Mouse (Mus musculus) midbrain, postnatal 0 days (tissue): ENCODE measurements around the gene 5330417H12Rik. TPM values are rescaled to one million over a fixed set of nuclear protein-coding genes. Genes with fewer than 3 reads are reported as not detected.

ENCODE experiments used
- ATAC-seq: fragments of 200-750 bp; cut with Nextera tagmentation; 2 replicates; pipeline ENCODE4 v1.8.0; 2017; ENCODE audit warnings: moderate number of reproducible peaks, mild to moderate bottlenecking, moderate TSS enrichment, moderate library complexity; ENCODE audit not compliant: low FRiP score
- DNase-seq: peaks from one replicate; pipeline ENCODE4 v3.0.0-alpha.2; 2015; ENCODE audit warnings: low spot score
- H3K27ac ChIP-seq: fragments of 300-500 bp; sonication (generic); 2 replicates; pipeline ENCODE4 v1.5.1; 2014; ENCODE audit warnings: low read depth, mild to moderate bottlenecking, low read length, mixed read lengths
- H3K27me3 ChIP-seq: fragments of 300-500 bp; sonication (generic); 2 replicates; pipeline ENCODE4 v1.6.1; 2014; ENCODE audit warnings: low read length, control low read depth, mixed read lengths; ENCODE audit not compliant: insufficient read depth
- H3K36me3 ChIP-seq: fragments of 300-500 bp; sonication (generic); 2 replicates; pipeline ENCODE4 v1.6.1; 2014; ENCODE audit warnings: low read length, control low read depth, mixed read lengths; ENCODE audit not compliant: insufficient read depth
- H3K4me1 ChIP-seq: fragments of 300-500 bp; sonication (generic); 2 replicates; pipeline ENCODE4 v1.6.1; 2014; ENCODE audit warnings: mild to moderate bottlenecking, control low read depth, antibody characterized with exemption, low read length, mixed read lengths; ENCODE audit not compliant: insufficient read depth
- H3K4me2 ChIP-seq: fragments of 300-500 bp; sonication (generic); 2 replicates; pipeline ENCODE4 v1.6.1; 2014; ENCODE audit warnings: low read depth, mild to moderate bottlenecking, low read length, mixed read lengths; ENCODE audit not compliant: poor library complexity, severe bottlenecking
- H3K4me3 ChIP-seq: fragments of 300-500 bp; sonication (generic); 2 replicates; pipeline ENCODE4 v1.5.1; 2014; ENCODE audit warnings: low read depth, mild to moderate bottlenecking, low read length, moderate library complexity
- H3K9ac ChIP-seq: fragments of 300-500 bp; sonication (generic); replicated peaks from 2 replicates; pipeline ENCODE4 v1.6.1; 2014; ENCODE audit warnings: mild to moderate bottlenecking, low read length, moderate library complexity, mixed read lengths; ENCODE audit not compliant: poor library complexity, severe bottlenecking
- H3K9me3 ChIP-seq: fragments of 300-500 bp; sonication (generic); 2 replicates; pipeline ENCODE4 v1.6.1; 2016; ENCODE audit warnings: low read length, control low read depth
- CTCF ChIP-seq: IDR thresholded peaks from 2 replicates; pipeline ENCODE4 v1.5.1; 2016; ENCODE audit warnings: antibody characterized with exemption, mild to moderate bottlenecking
- WGBS: fragments of 180-500 bp; shearing (Covaris S2); extraction: QIAGEN DNeasy Blood & Tissue Kit; methylation state at CpG from one replicate; pipeline ENCODE4 v1.1.7; 2014; 5-methylcytosine and 5-hydroxymethylcytosine counted together
- polyA plus RNA-seq: library from polyadenylated mRNA; unstranded; fragments of >200 nt; fragmentation: Nextera tagmentation; extraction: Ambion mirVana; gene quantifications from 2 replicates; pipeline ENCODE4 v1.2.1, GENCODE M21; 2015
- total RNA-seq: library from RNA; depleted of rRNA; stranded (reverse); fragments of >200 nt; gene quantifications from 2 replicates; pipeline ENCODE4 v1.2.3, GENCODE M21; 2014

Gene 5330417H12Rik
- total and polyA plus RNA-seq, 2 experiments from 2014 or later: not detected

- ATAC-seq (no peak), DNase-seq (no peak)
- TF ChIP-seq CTCF: no peak
- Histone ChIP-seq H3K9ac (no peak overlapping the region), H3K4me2 (no peak overlapping the region), H3K27me3 (no peaks in the 10 kb centered on the region), H3K4me1 (no peaks in the 10 kb centered on the region), H3K9me3 (no peaks in the 10 kb centered on the region), H3K27ac (no peak overlapping the region), H3K4me3 (no peak overlapping the region), H3K36me3 (no peaks in the 10 kb centered on the region)
- 91% methylated on average over 6 of the region's 6 CpGs for WGBS
Observed at GRCm38 (mm10) chr7:107656451-107656850, 31.5 kb upstream of the 5330417H12Rik start.

GRCm38 (mm10) chr7:107651821-107652220, 26.9 kb upstream of the 5330417H12Rik start:
- DNase-seq (no peak), ATAC-seq (no peak)
- Histone ChIP-seq H3K9me3 (no peaks in the 10 kb centered on the region), H3K9ac (no peak overlapping the region), H3K27ac (no peak overlapping the region), H3K4me3 (no peak overlapping the region), H3K36me3 (no peaks in the 10 kb centered on the region), H3K4me2 (no peak overlapping the region), H3K27me3 (no peaks in the 10 kb centered on the region), H3K4me1 (no peaks in the 10 kb centered on the region)
- 68% methylated on average over 1 of the region's 1 CpGs for WGBS
- no peak for TF ChIP-seq CTCF

GRCm38 (mm10) chr7:107649990-107650389, 25.0 kb upstream of the 5330417H12Rik start:
- WGBS: 83% methylated on average over 7 of the region's 7 CpGs
- Histone ChIP-seq H3K9ac (no peak overlapping the region), H3K27me3 (no peaks in the 10 kb centered on the region), H3K4me3 (no peak overlapping the region), H3K36me3 (no peaks in the 10 kb centered on the region), H3K9me3 (no peaks in the 10 kb centered on the region), H3K27ac (no peak overlapping the region), H3K4me2 (no peak overlapping the region), H3K4me1 (no peaks in the 10 kb centered on the region)
- no peak for DNase-seq
- no peak for ATAC-seq
- TF ChIP-seq CTCF: no peak; the same call in 1 of the 2 replicates

- DNase-seq (no peak), ATAC-seq (no peak)
- Histone ChIP-seq H3K9me3 (no peaks in the 10 kb centered on the region), H3K4me3 (no peak overlapping the region), H3K27me3 (no peaks in the 10 kb centered on the region), H3K27ac (no peak overlapping the region), H3K4me2 (no peak overlapping the region), H3K36me3 (no peaks in the 10 kb centered on the region), H3K9ac (no peak overlapping the region), H3K4me1 (no peaks in the 10 kb centered on the region)
- no peak for TF ChIP-seq CTCF
- WGBS: 77% methylated on average over 12 of the region's 12 CpGs
Observed at GRCm38 (mm10) chr7:107648937-107649688, 24.2 kb upstream of the 5330417H12Rik start.

- 88% methylated on average over 2 of the region's 2 CpGs for WGBS
Observed at GRCm38 (mm10) chr7:107644987-107645386, 20.0 kb upstream of the 5330417H12Rik start.

GRCm38 (mm10) chr7:107642586-107643275, 17.8 kb upstream of the 5330417H12Rik start:
- Histone ChIP-seq H3K27me3 (no peaks in the 10 kb centered on the region), H3K4me1 (no peaks in the 10 kb centered on the region), H3K4me3 (no peak overlapping the region), H3K36me3 (no peaks in the 10 kb centered on the region), H3K9me3 (no peaks in the 10 kb centered on the region), H3K9ac (no peak overlapping the region), H3K4me2 (no peak overlapping the region), H3K27ac (no peak overlapping the region)
- ATAC-seq (peak; percentile 72), DNase-seq (peak; percentile 75)
- TF ChIP-seq CTCF: no peak
- 67% methylated on average over 7 of the region's 7 CpGs for WGBS

More at GRCm38 (mm10) chr7:107644987-107645386, 20.0 kb upstream of the 5330417H12Rik start:
- Histone ChIP-seq H3K4me2 (no peak overlapping the region), H3K4me3 (no peak overlapping the region), H3K4me1 (no peaks in the 10 kb centered on the region), H3K9me3 (no peaks in the 10 kb centered on the region), H3K27me3 (no peaks in the 10 kb centered on the region), H3K36me3 (no peaks in the 10 kb centered on the region), H3K27ac (no peak overlapping the region), H3K9ac (no peak overlapping the region)
- no peak for ATAC-seq
- no peak for DNase-seq
- peak; percentile 22; the same call in 1 of the 2 replicates for TF ChIP-seq CTCF
